Mouse (Mus musculus) lung, postnatal 0 days (tissue): ENCODE results near the gene Osbpl7.

Experiments used
- CTCF ChIP-seq: IDR thresholded peaks from 2 replicates; pipeline ENCODE4 v1.5.1; 2016; ENCODE audit warnings: antibody characterized with exemption, mild to moderate bottlenecking
- EP300 ChIP-seq: IDR thresholded peaks from 2 replicates; pipeline ENCODE4 v1.6.1; 2016; ENCODE audit warnings: antibody characterized with exemption, mild to moderate bottlenecking, control low read depth

- TF ChIP-seq CTCF: no peak
- no peak for TF ChIP-seq EP300
Measured at GRCm38 (mm10) chr11:97021121-97021765, 29.2 kb upstream of the Osbpl7 start.
